Mouse (Mus musculus) macrophage (primary cell): Measurements from ENCODE around the gene Prkca. TPM values are rescaled to one million over a fixed set of nuclear protein-coding genes. Genes with fewer than 3 reads are reported as not detected.

Experiments
- H3K27ac ChIP-seq: fragments of 350-480 bp; formaldehyde crosslinking; 2 replicates; pipeline ENCODE4 v1.9.0; 2021
- H3K36me3 ChIP-seq: fragments of 350-480 bp; formaldehyde crosslinking; 2 replicates; pipeline ENCODE4 v1.9.0; 2021; ENCODE audit errors: inconsistent target
- H3K4me3 ChIP-seq: fragments of 350-480 bp; formaldehyde crosslinking; 2 replicates; pipeline ENCODE4 v1.9.0; 2021; ENCODE audit errors: inconsistent target
- H3K79me2 ChIP-seq: fragments of 350-480 bp; formaldehyde crosslinking; 2 replicates; pipeline ENCODE4 v1.9.0; 2021; ENCODE audit errors: inconsistent target
- WGBS: methylation state at CpG from one replicate; pipeline ENCODE4 v1.1.7; 2026; ENCODE audit warnings: inconsistent platforms; ENCODE audit not compliant: missing documents; 5-methylcytosine and 5-hydroxymethylcytosine counted together
- polyA plus RNA-seq: library from polyadenylated mRNA; stranded (reverse); fragments of 250-400 nt; gene quantifications from 3 replicates; pipeline ENCODE4 v1.2.4, GENCODE M21; 2018; ENCODE audit warnings: inconsistent platforms

Gene Prkca
- polyA plus RNA-seq, 1 experiment from 2014 or later, result 1.8 TPM

GRCm38 (mm10) chr11:108160056-108160455 lies 183.7 kb downstream of the Prkca start:
- 96% methylated on average over 7 of the region's 7 CpGs for WGBS
- no peak overlapping the region for H3K4me3 ChIP-seq
- no peaks in the 10 kb centered on the region for H3K36me3 ChIP-seq
- H3K79me2 ChIP-seq, result no peaks in the 10 kb centered on the region
- H3K27ac ChIP-seq, result no peak overlapping the region

DNA sequence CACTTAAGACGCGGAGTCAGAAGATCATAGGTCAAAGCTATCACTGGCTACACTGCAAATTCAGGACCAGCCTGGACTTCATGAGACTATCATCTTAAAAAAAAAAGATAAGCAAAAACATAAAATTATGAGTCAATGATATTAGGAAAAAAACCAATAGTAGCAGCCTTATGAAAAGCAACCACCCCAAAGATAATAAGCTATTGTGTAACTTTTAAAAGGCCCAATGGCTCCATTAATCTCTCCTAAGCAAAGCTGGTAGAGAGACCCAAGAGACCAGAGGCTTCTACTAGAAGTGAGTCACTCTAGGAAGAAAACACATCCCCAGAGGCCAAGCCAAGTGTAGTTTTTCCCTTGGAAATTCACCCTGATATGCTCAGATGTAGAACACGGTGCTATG lies 185.7 kb downstream of the Prkca start:
- H3K79me2 ChIP-seq, result no peaks in the 10 kb centered on the region
- H3K36me3 ChIP-seq, result no peaks in the 10 kb centered on the region
- WGBS, result 96% methylated on average over 3 of the region's 3 CpGs
- no peak overlapping the region for H3K27ac ChIP-seq
- H3K4me3 ChIP-seq, result no peak overlapping the region

GRCm38 (mm10) chr11:108157074-108157473 lies 186.7 kb downstream of the Prkca start:
- no peak overlapping the region for H3K27ac ChIP-seq
- 75% methylated on average over 5 of the region's 5 CpGs for WGBS
- H3K4me3 ChIP-seq, result no peak overlapping the region
- no peaks in the 10 kb centered on the region for H3K79me2 ChIP-seq
- no peaks in the 10 kb centered on the region for H3K36me3 ChIP-seq

DNA sequence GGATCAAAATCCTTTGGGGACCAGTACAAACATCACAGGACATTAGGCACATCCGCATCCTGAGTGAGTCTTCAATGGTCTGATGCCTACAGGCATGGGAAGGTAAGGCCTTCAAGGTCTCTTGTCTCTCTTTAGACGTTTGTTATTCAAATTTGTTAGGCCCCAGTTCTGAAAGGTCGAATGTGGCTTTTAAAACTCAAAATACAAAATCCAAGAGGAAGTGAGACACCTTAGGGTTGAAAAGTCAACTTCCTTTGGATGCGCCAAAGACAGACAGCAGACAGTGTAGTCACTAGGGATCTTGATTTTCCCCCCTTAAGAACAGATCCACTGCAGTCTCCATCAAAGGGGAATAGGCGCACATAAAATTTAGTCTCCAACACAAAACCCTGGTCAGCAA lies 187.6 kb downstream of the Prkca start:
- no peaks in the 10 kb centered on the region for H3K79me2 ChIP-seq
- no peak overlapping the region for H3K27ac ChIP-seq
- no peaks in the 10 kb centered on the region for H3K36me3 ChIP-seq
- 81% methylated on average over 5 of the region's 5 CpGs for whole genome bisulfite sequencing
- no peak overlapping the region for H3K4me3 ChIP-seq

GRCm38 (mm10) chr11:108155088-108155580 lies 188.6 kb downstream of the Prkca start:
- WGBS, result 92% methylated on average over 8 of the region's 8 CpGs
- Histone ChIP-seq H3K27ac (no peak overlapping the region), H3K36me3 (no peaks in the 10 kb centered on the region), H3K4me3 (no peak overlapping the region), H3K79me2 (no peaks in the 10 kb centered on the region)

- 76% methylated on average over 9 of the region's 9 CpGs for WGBS
- no peaks in the 10 kb centered on the region for H3K36me3 ChIP-seq
- no peak overlapping the region for H3K4me3 ChIP-seq
- no peaks in the 10 kb centered on the region for H3K79me2 ChIP-seq
- H3K27ac ChIP-seq, result no peak overlapping the region
These were observed 189.5 kb downstream of the Prkca start for GRCm38 (mm10) chr11:108153997-108154841.

DNA sequence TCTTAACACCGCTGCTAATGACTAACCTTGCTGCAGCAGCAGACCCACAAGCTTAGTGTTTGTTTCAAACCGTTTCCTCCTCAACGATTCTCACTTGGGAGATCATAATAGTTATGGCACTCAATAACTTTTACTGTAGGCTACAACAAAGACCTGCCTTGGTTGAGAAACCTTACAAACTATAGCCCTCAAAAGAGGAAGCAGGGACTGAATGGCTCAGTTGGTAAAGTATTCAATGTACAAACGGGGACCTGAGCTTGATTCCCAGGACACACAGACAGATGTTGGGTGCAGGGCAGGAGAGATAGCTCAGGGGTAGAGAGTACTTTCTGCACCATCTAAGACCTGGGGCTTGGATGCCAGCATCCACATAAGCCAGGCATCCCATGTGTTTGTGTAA lies 191.1 kb downstream of the Prkca start:
- Histone ChIP-seq H3K27ac (no peak overlapping the region), H3K4me3 (no peak overlapping the region), H3K79me2 (no peaks in the 10 kb centered on the region), H3K36me3 (no peaks in the 10 kb centered on the region)
- WGBS, result 47% methylated on average over 4 of the region's 4 CpGs

DNA sequence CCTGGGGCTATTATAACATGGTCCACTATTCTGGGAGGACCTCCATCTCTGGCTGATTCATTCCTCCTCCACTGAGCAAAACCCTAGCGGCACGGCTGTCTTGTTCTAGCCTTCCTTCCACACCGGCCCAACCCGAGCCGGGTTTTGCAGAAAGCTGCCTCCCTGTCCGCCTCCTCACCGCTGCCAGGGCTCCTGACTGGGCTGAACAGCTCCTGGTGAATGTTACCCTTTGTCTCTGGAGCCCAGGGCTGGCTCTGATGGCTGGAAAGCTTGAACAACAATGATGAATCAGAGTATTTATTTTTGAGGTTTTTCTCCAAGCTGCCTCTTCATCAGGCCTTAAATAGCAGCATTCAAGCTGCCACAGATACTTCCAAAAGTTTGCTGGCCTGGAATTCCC lies 193.3 kb downstream of the Prkca start:
- 89% methylated on average over 7 of the region's 7 CpGs for WGBS
- Histone ChIP-seq H3K4me3 (no peak overlapping the region), H3K36me3 (no peaks in the 10 kb centered on the region)

GRCm38 (mm10) chr11:108149187-108149586 lies 194.5 kb downstream of the Prkca start:
- no peak overlapping the region for H3K27ac ChIP-seq
- WGBS, result 11% methylated on average over 9 of the region's 9 CpGs
- H3K79me2 ChIP-seq, result no peaks in the 10 kb centered on the region
- no peaks in the 10 kb centered on the region for H3K36me3 ChIP-seq
- H3K4me3 ChIP-seq, result no peak overlapping the region

More for the DNA sequence above, 193.3 kb downstream of the Prkca start:
- no peaks in the 10 kb centered on the region for H3K79me2 ChIP-seq
- H3K27ac ChIP-seq, result no peak overlapping the region

- Histone ChIP-seq H3K36me3 (no peaks in the 10 kb centered on the region), H3K4me3 (no peak overlapping the region), H3K27ac (no peak overlapping the region), H3K79me2 (no peaks in the 10 kb centered on the region)
- WGBS, result 7% methylated on average over 4 of the region's 4 CpGs
These were observed 195.2 kb downstream of the Prkca start for GRCm38 (mm10) chr11:108148491-108148890.

DNA sequence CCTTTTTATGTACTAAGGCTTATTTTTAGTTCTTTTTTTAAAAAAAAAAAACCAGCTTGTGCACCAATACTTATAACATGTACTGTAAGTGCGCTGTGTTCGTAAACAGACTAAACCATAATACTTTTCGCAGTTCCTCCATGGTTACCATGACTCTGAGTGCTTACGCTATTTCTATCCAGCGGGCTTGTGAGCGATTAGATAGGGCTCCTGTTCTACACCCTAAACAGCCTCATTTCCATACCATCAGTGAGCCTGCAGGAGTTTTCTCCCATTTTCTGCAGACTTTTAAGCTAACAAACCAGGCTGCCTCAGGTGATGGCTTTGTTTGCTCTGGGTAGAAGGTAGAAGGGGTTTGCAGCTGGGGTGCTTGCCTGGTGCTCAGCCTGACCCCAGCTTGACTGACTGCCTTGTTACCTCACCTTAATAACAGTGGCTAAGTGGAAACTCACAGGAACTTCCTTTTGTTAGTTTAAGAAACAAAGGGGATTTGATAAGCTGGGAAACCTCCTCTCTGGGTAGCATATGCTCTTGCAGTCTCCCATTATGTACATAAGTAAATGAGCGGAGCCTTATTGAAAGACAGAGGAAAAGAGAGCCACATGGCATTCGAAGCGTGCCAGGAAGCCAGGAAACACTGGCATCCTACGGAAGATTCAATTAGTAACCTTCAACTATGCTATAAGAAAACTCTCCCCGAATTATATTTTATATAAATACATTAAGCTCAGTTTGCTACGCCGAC lies 197.8 kb downstream of the Prkca start:
- Histone ChIP-seq H3K4me3 (no peak overlapping the region), H3K79me2 (no peaks in the 10 kb centered on the region), H3K27ac (no peak overlapping the region), H3K36me3 (no peaks in the 10 kb centered on the region)
- WGBS, result 78% methylated on average over 13 of the region's 13 CpGs

DNA sequence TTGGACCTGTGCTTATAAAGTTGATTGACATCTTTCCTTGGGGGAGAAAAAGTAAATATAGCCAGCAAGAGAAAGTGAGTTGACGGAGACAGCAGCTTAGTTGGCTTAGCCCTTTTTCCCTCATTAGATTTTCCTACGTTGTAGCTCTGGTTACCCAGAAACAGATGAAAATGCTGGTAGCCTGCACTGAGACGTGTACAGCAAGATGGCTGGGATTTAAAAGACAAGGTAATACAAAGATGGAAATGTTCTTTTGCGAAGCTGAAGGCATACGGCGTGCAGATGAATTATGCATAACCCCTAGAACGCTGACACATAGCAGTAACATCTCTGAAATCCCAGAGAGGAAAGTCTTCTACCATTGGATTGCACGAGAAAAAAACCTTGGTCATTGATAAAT lies 198.6 kb downstream of the Prkca start:
- Histone ChIP-seq H3K4me3 (no peak overlapping the region), H3K27ac (no peak overlapping the region), H3K79me2 (no peaks in the 10 kb centered on the region), H3K36me3 (no peaks in the 10 kb centered on the region)
- WGBS, result 94% methylated on average over 8 of the region's 8 CpGs

DNA sequence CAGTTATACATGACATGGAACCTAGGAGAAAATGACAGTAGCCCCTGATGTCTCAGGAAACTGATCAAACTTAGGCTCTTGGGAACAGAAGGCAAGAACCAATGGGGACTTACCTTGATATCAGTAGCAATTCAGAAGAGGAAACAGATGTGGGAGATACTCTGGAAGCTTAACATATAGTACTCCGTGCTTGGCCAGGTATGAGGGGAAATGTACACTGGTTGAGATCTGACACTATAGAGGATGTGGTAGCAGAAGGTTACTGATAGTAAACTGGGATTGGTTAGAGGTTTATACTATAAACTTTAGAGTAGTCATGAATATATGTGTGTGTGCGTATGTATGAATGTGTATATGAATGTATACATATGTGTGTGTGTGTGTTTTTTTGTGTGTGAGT lies 200.0 kb downstream of the Prkca start:
- WGBS, result 50% methylated on average over 2 of the region's 2 CpGs
- no peaks in the 10 kb centered on the region for H3K36me3 ChIP-seq
- no peak overlapping the region for H3K27ac ChIP-seq
- no peak overlapping the region for H3K4me3 ChIP-seq
- H3K79me2 ChIP-seq, result no peaks in the 10 kb centered on the region

- WGBS, result 77% methylated on average over 7 of the region's 7 CpGs
- Histone ChIP-seq H3K36me3 (no peaks in the 10 kb centered on the region), H3K4me3 (no peak overlapping the region), H3K27ac (no peak overlapping the region), H3K79me2 (no peaks in the 10 kb centered on the region)
These were observed 203.7 kb downstream of the Prkca start for GRCm38 (mm10) chr11:108140028-108140427.

GRCm38 (mm10) chr11:108136341-108136740 lies 207.4 kb downstream of the Prkca start:
- 93% methylated on average over 3 of the region's 3 CpGs for WGBS
- Histone ChIP-seq H3K4me3 (no peak overlapping the region), H3K27ac (no peak overlapping the region), H3K36me3 (no peaks in the 10 kb centered on the region), H3K79me2 (no peaks in the 10 kb centered on the region)
